Mouse (Mus musculus) kidney, adult 2 months (tissue): ENCODE results near the gene Sdk1. TPM values are rescaled to one million over a fixed set of nuclear protein-coding genes. Genes with fewer than 3 reads are reported as not detected.

Experiments
- DNase-seq: peaks from one replicate; pipeline ENCODE4 v3.0.0; 2021
- H3K27ac ChIP-seq: fragments of 200-500 bp; 2 replicates; pipeline ENCODE4 v1.5.1; 2012; ENCODE audit warnings: low read depth, low read length, control low read depth, inconsistent platforms; ENCODE audit not compliant: insufficient read depth
- H3K27me3 ChIP-seq: fragments of 200-500 bp; replicated peaks from 2 replicates; pipeline ENCODE4 v1.6.1; 2012; ENCODE audit warnings: mild to moderate bottlenecking, moderate library complexity, low read length, inconsistent platforms; ENCODE audit not compliant: control insufficient read depth, insufficient read depth
- H3K36me3 ChIP-seq: fragments of 200-500 bp; 2 replicates; pipeline ENCODE4 v1.6.1; 2012; ENCODE audit warnings: mild to moderate bottlenecking, moderate library complexity, low read length, inconsistent platforms; ENCODE audit not compliant: control insufficient read depth, insufficient read depth
- H3K4me1 ChIP-seq: fragments of 200-500 bp; 2 replicates; pipeline ENCODE4 v1.6.1; 2011; ENCODE audit warnings: low read length; ENCODE audit not compliant: control insufficient read depth, insufficient read depth
- H3K4me3 ChIP-seq: fragments of 200-500 bp; 2 replicates; pipeline ENCODE4 v1.5.1; 2011; ENCODE audit warnings: mild to moderate bottlenecking, low read depth, low read length, control low read depth; ENCODE audit not compliant: insufficient read depth
- CTCF ChIP-seq: fragments of 200-500 bp; conservative IDR thresholded peaks from 2 replicates; pipeline ENCODE4 v1.5.1; 2011; ENCODE audit warnings: low read depth, mild to moderate bottlenecking, control low read depth, low read length, moderate library complexity, mixed read lengths; ENCODE audit not compliant: insufficient read depth, insufficient read length
- POLR2A ChIP-seq: fragments of 200-500 bp; IDR thresholded peaks from one replicate; pipeline ENCODE4 v1.6.1; 2011; ENCODE audit warnings: low read depth, low read length, control low read depth
- WGBS: fragments of 180-500 bp; shearing (Covaris S2); methylation state at CpG from one replicate; pipeline ENCODE4 v1.1.7; 2018; 5-methylcytosine and 5-hydroxymethylcytosine counted together
- polyA plus RNA-seq: library from polyadenylated mRNA; depleted of rRNA; stranded (reverse); fragments of >200 nt; gene quantifications from 2 replicates; pipeline ENCODE4 v1.2.3, GENCODE M21; 2012

The Sdk1 gene
- polyA plus RNA-seq, 1 experiment: 0.63 TPM

- DNase-seq: no peak
- WGBS: 98% methylated on average over 2 of the region's 2 CpGs
- Histone ChIP-seq H3K4me1 (no peaks in the 10 kb centered on the region), H3K36me3 (no peaks in the 10 kb centered on the region), H3K4me3 (no peak overlapping the region), H3K27me3 (no peaks in the 10 kb centered on the region), H3K27ac (no peak overlapping the region)
- TF ChIP-seq CTCF (no peak), POLR2A (no peak)
These were observed 192.0 kb downstream of the Sdk1 start for GRCm38 (mm10) chr5:141433286-141433685.

DNA sequence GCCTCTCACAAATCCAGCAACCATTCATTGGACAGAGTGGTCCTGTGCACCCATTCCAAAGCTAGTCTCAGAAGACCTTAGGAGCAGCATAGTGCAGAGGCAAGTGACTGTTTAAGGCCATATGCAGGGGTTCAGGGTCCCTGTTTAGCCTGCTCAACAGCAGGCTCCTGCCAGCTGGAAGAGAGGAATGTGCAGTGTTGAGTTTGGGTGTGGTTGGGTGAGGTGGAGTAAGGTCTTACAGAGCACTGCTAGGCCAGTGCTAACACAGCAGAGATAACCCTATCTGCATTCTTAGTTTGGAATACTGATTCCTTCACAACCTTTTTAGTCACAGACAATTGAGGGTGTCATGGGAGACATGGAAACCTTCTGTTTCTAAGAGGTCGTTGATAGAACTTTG lies 206.0 kb downstream of the Sdk1 start:
- Histone ChIP-seq H3K36me3 (no peaks in the 10 kb centered on the region), H3K4me1 (no peaks in the 10 kb centered on the region), H3K27ac (no peak overlapping the region), H3K27me3 (no peaks in the 10 kb centered on the region), H3K4me3 (no peak overlapping the region)
- TF ChIP-seq CTCF (no peak), POLR2A (no peak)
- WGBS: 78% methylated on average over 1 of the region's 1 CpGs
- DNase-seq: no peak

GRCm38 (mm10) chr5:141463417-141463816 lies 222.1 kb downstream of the Sdk1 start:
- no peak overlapping the region for H3K27ac ChIP-seq
- no peaks in the 10 kb centered on the region for H3K36me3 ChIP-seq
- WGBS: 76% methylated on average over 2 of the region's 2 CpGs
- no peak overlapping the region for H3K4me3 ChIP-seq
- TF ChIP-seq POLR2A (no peak), CTCF (no peak)
- no peaks in the 10 kb centered on the region for H3K4me1 ChIP-seq
- no peaks in the 10 kb centered on the region for H3K27me3 ChIP-seq
- no peak for DNase-seq

DNA sequence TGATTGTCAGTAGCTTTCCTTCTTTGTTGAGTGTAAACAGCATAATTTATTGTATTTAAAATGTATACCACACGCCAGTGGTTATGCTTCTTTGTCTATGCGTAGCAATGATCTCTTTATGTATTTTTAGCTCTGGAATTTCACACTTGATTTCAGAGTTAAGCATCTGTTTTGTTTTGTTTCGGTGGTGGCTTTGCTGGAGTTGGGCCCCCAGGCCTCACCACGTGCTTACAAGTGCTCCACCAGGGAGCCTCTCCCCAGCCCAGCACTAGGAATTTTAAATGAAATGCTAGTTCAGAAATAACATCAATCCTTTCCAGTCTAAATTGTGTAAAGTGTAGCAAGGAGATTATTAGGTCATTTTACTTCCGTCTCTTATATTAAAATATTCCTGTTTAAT lies 227.5 kb downstream of the Sdk1 start:
- Histone ChIP-seq H3K36me3 (no peaks in the 10 kb centered on the region), H3K27me3 (no peaks in the 10 kb centered on the region), H3K4me1 (no peaks in the 10 kb centered on the region), H3K4me3 (no peak overlapping the region), H3K27ac (no peak overlapping the region)
- no peak for DNase-seq
- WGBS: 54% methylated on average over 5 of the region's 5 CpGs
- no peak for TF ChIP-seq CTCF
- no peak for TF ChIP-seq POLR2A

DNA sequence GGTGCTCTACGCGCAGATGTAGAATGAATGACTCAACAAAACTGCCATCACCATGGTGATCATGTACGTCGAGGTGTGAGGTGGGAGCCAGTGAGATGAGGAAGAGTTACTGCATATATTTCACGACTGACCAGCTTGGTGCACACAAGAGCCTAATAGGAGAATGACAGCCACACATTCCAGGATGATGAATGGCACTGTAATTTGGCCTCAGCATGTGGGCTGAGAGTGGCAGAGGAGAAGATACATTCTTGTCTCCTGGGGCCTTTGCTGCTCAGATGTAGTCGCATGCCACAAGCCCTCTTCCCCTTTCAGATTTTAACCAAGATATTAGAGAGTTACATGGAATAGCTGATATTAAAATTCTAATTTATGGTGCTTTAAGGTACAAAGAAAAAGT lies 264.0 kb downstream of the Sdk1 start:
- TF ChIP-seq POLR2A (no peak), CTCF (no peak)
- H3K4me3 ChIP-seq: no peak overlapping the region
- H3K27ac ChIP-seq: no peak overlapping the region
- 52% methylated on average over 6 of the region's 6 CpGs for WGBS
- H3K36me3 ChIP-seq: no peaks in the 10 kb centered on the region
- H3K27me3 ChIP-seq: no peaks in the 10 kb centered on the region
- no peaks in the 10 kb centered on the region for H3K4me1 ChIP-seq
- DNase-seq: no peak

- no peak overlapping the region for H3K4me3 ChIP-seq
- WGBS: 82% methylated on average over 3 of the region's 3 CpGs
- H3K27me3 ChIP-seq: no peaks in the 10 kb centered on the region
- H3K27ac ChIP-seq: no peak overlapping the region
- no peaks in the 10 kb centered on the region for H3K36me3 ChIP-seq
- H3K4me1 ChIP-seq: no peaks in the 10 kb centered on the region
- no peak for DNase-seq
- TF ChIP-seq POLR2A (no peak), CTCF (no peak)
These were observed 265.1 kb downstream of the Sdk1 start for GRCm38 (mm10) chr5:141506344-141506743.

- DNase-seq: no peak
- no peaks in the 10 kb centered on the region for H3K27me3 ChIP-seq
- WGBS: 24% methylated on average over 13 of the region's 13 CpGs
- H3K4me3 ChIP-seq: no peak overlapping the region
- no peaks in the 10 kb centered on the region for H3K36me3 ChIP-seq
- H3K4me1 ChIP-seq: no peaks in the 10 kb centered on the region
- TF ChIP-seq CTCF (no peak), POLR2A (no peak)
- no peak overlapping the region for H3K27ac ChIP-seq
These were observed 283.8 kb downstream of the Sdk1 start for GRCm38 (mm10) chr5:141524801-141525715.
